Mouse (Mus musculus) ES-E14 (cell line): ENCODE results near the gene Sapcd2. TPM values are rescaled to one million over a fixed set of nuclear protein-coding genes. Genes with fewer than 3 reads are reported as not detected.
A peak's percentile ranks its signal among the peaks of the same experiment; 100 is the strongest.

Experiments used
- DNase-seq: peaks from one replicate; pipeline ENCODE4 v3.0.0-alpha.2; 2013; ENCODE audit warnings: low read depth, low spot score
- H3K27ac ChIP-seq: 2 replicates; pipeline ENCODE4 v1.5.1; 2012; ENCODE audit warnings: low read depth, mild to moderate bottlenecking, low read length, moderate library complexity, mixed read lengths; ENCODE audit not compliant: poor library complexity, insufficient read depth, severe bottlenecking
- H3K36me3 ChIP-seq: 2 replicates; pipeline ENCODE4 v1.6.1; 2012; ENCODE audit warnings: mild to moderate bottlenecking, low read length, moderate library complexity, mixed read lengths; ENCODE audit not compliant: control insufficient read depth, poor library complexity, insufficient read depth, severe bottlenecking
- H3K4me1 ChIP-seq, 2 experiments: fragments of 150-350 bp in 1 of 2; sonication (generic) in 1 of 2; 2 replicates each; pipeline ENCODE4 v1.6.1; 2012; ENCODE audit warnings: low read length in 2 of 2, mild to moderate bottlenecking in 1 of 2, mixed read lengths in 1 of 2; ENCODE audit not compliant: control insufficient read depth in 2 of 2, insufficient read depth in 2 of 2, poor library complexity in 1 of 2
- H3K4me3 ChIP-seq, 2 experiments: fragments of 150-350 bp in 1 of 2; sonication (generic) in 1 of 2; 2 replicates each; pipeline ENCODE4 v1.5.1; 2012; ENCODE audit warnings: low read length in 2 of 2, low read depth in 1 of 2, mild to moderate bottlenecking in 1 of 2, mixed read lengths in 1 of 2; ENCODE audit not compliant: insufficient read depth in 1 of 2, poor library complexity in 1 of 2, severe bottlenecking in 1 of 2
- H3K9ac ChIP-seq: 2 replicates; pipeline ENCODE4 v1.6.1; 2012; ENCODE audit warnings: low read depth, mild to moderate bottlenecking, low read length, mixed read lengths; ENCODE audit not compliant: poor library complexity, insufficient read depth, severe bottlenecking
- H3K9me3 ChIP-seq: fragments of 150-350 bp; sonication (generic); 2 replicates; pipeline ENCODE4 v1.6.1; 2012; ENCODE audit warnings: low read depth, mild to moderate bottlenecking, low read length; ENCODE audit not compliant: control insufficient read depth, insufficient read depth
- CHD2 ChIP-seq: IDR thresholded peaks from 2 replicates; pipeline ENCODE4 v1.6.1; 2014; ENCODE audit warnings: mild to moderate bottlenecking, low read depth, low read length, inconsistent platforms
- HCFC1 ChIP-seq: IDR thresholded peaks from 2 replicates; pipeline ENCODE4 v1.6.1; 2012; ENCODE audit warnings: low read length, inconsistent platforms, borderline replicate concordance; ENCODE audit not compliant: insufficient read depth
- MAFK ChIP-seq: IDR thresholded peaks from 2 replicates; pipeline ENCODE4 v1.6.1; 2014; ENCODE audit warnings: mild to moderate bottlenecking, low read depth, low read length, inconsistent platforms; ENCODE audit not compliant: insufficient read depth
- ZC3H11A ChIP-seq: IDR thresholded peaks from 2 replicates; pipeline ENCODE4 v1.6.1; 2012; ENCODE audit warnings: low read depth, mild to moderate bottlenecking, inconsistent platforms, low read length, borderline replicate concordance
- ZNF384 ChIP-seq: IDR thresholded peaks from 2 replicates; pipeline ENCODE4 v1.6.1; 2012; ENCODE audit warnings: low read depth, low read length, inconsistent platforms
- in situ Hi-C, 2 experiments: fragments of 600-800 bp; cut with MboI; formaldehyde crosslinking; loops; one replicate each; pipeline ENCODE4 v1.15.1; 2025; ENCODE audit warnings: low sequenced_read_pairs in 2 of 2, inconsistent platforms in 1 of 2; ENCODE audit not compliant: unreplicated experiment in 2 of 2
- total RNA-seq: library from RNA; depleted of rRNA; stranded (reverse); fragments of 300-350 nt; gene quantifications from 2 replicates; pipeline ENCODE4 v1.2.3, GENCODE M21; 2012; rRNA removed

The Sapcd2 gene
- 34.4 and 53.8 TPM in 2 replicates for total RNA-seq

- Histone ChIP-seq H3K9ac (peak within 1 kb of the TSS; percentile 80), H3K27ac (peak within 1 kb of the TSS; percentile 30; the same call in 1 of the 2 replicates), H3K9me3 (no peaks in the 10 kb centered on the region), H3K36me3 (peaks cover 29% of the 10 kb centered on the region), H3K4me1 (peaks cover 0 to 4% of the 10 kb centered on the region in 2 experiments; a peak in 1 of 4 replicates), H3K4me3 (peak within 1 kb of the TSS; percentile 70 to 78)
- TF ChIP-seq HCFC1 (no peak), CHD2 (peak; percentile 40; the same call in 1 of the 2 replicates), MAFK (no peak), ZC3H11A (no peak), ZNF384 (no peak)
- in situ Hi-C loops, result no loop called here
- peak; percentile 81 for DNase-seq
Observed at GRCm38 (mm10) chr2:25371764-25372643, at the start of gene Sapcd2. Gene Sapcd2, plus strand, starts transcription at chr2:25372321.

GRCm38 (mm10) chr2:25326036-25326435 lies 46.1 kb upstream of the Sapcd2 start:
- in situ Hi-C loops, result no loop called here
- no peak for DNase-seq
- TF ChIP-seq ZNF384, result no peak
- TF ChIP-seq MAFK, result no peak

GRCm38 (mm10) chr2:25328440-25328839 lies 43.7 kb upstream of the Sapcd2 start:
- H3K9me3 ChIP-seq, result no peaks in the 10 kb centered on the region
- no peak overlapping the region for H3K4me3 ChIP-seq
- H3K4me1 ChIP-seq, result peaks cover 0 to 1% of the 10 kb centered on the region in 2 experiments; a peak in 2 of 4 replicates
- peak; percentile 36; the same call in 1 of the 2 replicates for TF ChIP-seq ZC3H11A
- no peak for TF ChIP-seq ZNF384
- TF ChIP-seq MAFK, result no peak
- DNase-seq, result peak; percentile 71
- in situ Hi-C loops, result no loop called here
- no peak overlapping the region for H3K27ac ChIP-seq
- H3K36me3 ChIP-seq, result no peaks in the 10 kb centered on the region
- no peak overlapping the region for H3K9ac ChIP-seq

More at GRCm38 (mm10) chr2:25326036-25326435, 46.1 kb upstream of the Sapcd2 start:
- Histone ChIP-seq H3K4me1 (peaks cover 1 to 3% of the 10 kb centered on the region in 2 experiments; a peak in 2 of 4 replicates), H3K9ac (no peak overlapping the region), H3K9me3 (no peaks in the 10 kb centered on the region), H3K27ac (no peak overlapping the region), H3K4me3 (no peak overlapping the region), H3K36me3 (no peaks in the 10 kb centered on the region)

- Histone ChIP-seq H3K27ac (no peak overlapping the region), H3K9me3 (no peaks in the 10 kb centered on the region), H3K36me3 (peaks cover 18% of the 10 kb centered on the region), H3K4me1 (peaks cover 0 to 4% of the 10 kb centered on the region in 2 experiments; a peak in 1 of 4 replicates), H3K4me3 (peak overlapping the region; percentile 85 to 93), H3K9ac (peak overlapping the region; percentile 90; the same call in 1 of the 2 replicates)
- TF ChIP-seq MAFK (no peak), CHD2 (no peak), ZNF384 (no peak; the same call in 1 of the 2 replicates), ZC3H11A (no peak), HCFC1 (no peak)
- no peak for DNase-seq
- in situ Hi-C loops, result no loop called here
Observed at GRCm38 (mm10) chr2:25331470-25331869, 40.7 kb upstream of the Sapcd2 start.
